Mouse (Mus musculus) testis, postnatal 14 days (tissue): ENCODE results near the gene Eef2kmt.

ENCODE experiments used
- DNase-seq: peaks from one replicate; pipeline ENCODE4 v3.0.0; 2021; ENCODE audit warnings: low spot score

Gene Eef2kmt

DNA sequence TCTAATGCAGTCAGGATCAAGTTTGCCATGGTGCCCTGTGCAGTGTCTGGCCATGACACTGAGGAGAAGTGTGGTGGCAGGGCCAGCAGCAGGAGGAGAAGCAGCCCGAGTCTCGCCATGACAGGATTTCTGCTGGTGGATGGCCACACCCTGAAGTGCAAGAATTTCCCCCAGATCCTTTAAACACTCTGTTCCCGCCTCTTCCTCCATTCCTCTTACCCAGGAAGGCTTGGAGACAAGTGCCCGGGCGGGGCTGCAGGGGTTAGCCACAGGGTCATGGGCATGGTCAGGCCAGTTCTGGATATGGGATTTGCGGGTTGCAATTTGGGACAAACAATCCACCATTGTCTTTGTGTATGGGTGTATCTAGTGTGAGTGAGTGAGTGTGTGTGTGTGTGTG lies 33.6 kb downstream of the Eef2kmt start, which contains the start of gene AU021092:
Gene AU021092, minus strand, starts transcription at position 160 of the 400 bp plus-strand sequence.
- no peak for DNase-seq

DNA sequence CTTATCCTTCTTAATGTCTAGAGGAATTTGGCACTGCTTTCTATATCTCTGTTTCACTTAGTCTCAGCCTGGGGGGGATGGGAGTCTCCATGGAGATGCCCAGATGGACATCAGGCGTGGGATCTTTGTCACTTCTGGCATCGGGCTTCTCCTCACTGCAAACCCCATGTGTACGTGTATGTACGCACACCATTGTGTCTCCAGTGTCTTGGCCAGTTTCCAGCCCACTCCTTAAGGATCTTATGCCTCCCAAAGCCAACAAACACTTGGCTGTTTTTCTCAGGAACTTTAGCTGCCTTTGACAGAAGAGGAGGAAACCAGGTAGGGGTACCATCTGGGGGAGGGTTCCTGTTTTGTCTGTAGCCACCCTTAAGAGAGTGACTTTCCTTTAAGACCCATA lies 34.4 kb downstream of the Eef2kmt start:
- no peak for DNase-seq

DNA sequence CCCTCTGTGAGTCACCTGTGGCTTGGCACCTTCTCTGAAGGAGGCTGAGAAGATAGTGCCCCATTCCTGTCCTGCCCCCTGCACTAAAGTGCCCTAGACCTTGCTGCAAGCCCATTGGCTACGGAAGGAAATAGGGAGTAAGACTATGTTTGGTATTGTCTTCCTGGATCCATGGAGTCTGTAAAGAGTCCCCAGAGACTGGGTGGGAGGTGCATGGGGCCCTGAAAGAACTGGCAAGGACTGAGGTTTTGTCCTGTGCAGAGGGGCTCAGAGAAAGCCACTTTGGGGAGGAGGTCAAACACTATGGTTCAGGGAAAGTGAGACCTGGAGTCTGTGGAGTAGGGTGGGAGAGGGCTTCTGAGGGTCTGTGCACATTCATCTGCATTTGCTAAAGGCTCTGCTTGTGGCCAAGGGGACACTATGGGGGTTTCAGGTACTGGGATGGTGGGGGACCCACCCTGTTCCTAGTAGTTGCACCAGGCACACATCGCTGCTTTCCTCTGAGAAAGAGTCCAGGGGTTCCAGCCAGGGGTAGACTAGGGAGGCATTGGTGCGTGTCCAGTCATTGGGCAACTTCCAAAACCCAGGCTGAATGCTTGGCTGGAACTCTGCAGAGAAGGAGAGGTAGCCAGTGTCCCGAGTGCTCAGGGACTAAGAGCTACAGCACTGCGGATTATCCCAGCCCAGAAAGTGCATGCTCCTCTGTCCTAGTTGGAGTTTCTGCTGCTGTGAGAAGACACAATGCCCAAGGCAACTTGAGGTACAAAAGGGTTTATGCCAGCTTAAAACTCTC lies 38.2 kb downstream of the Eef2kmt start:
- DNase-seq = no peak

GRCm38 (mm10) chr16:5216686-5217085 lies 39.1 kb downstream of the Eef2kmt start:
- DNase-seq = no peak

GRCm38 (mm10) chr16:5214126-5214525 lies 41.7 kb downstream of the Eef2kmt start:
- DNase-seq = no peak

DNA sequence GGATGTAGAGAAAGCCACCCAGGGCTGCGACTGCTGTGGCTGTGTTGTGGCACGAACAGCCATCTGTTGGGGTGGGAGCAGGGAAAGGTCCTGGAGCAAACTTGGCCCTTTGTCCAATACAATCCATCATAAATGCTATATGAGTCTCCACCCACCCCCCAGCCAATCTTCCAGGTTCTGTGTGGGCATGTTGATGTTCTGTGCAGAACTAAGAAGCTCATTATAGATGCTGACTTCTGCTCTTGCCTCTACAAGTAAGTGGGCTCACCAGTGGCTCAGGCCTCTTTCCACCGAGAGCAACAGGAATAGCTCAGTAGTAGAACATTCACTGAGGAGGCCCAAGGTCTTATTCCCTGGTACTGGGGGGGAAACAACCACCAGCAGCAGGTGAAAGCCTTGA lies 43.6 kb downstream of the Eef2kmt start:
- DNase-seq = no peak

GRCm38 (mm10) chr16:5210365-5210764 lies 45.4 kb downstream of the Eef2kmt start:
- DNase-seq = no peak

DNA sequence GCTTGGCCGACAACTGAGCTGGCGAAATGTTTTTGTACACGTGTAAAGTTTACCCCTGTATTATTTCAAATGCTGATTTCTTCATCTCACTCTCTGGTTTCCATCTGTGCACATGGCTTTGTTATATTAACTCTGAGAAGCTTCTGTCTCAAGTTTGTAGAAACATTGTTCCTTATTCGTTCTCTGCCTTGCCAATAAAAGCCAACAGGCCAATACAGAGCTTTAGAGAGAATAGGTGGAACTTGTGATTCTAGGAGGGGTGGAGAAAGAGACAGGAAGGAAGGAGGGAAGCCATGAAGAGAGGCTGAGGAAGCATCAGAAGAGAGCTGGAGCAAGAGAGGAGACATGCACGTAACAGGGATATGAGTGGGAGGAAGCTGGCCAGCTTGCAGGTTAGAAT lies 49.7 kb downstream of the Eef2kmt start:
- DNase-seq = no peak

DNA sequence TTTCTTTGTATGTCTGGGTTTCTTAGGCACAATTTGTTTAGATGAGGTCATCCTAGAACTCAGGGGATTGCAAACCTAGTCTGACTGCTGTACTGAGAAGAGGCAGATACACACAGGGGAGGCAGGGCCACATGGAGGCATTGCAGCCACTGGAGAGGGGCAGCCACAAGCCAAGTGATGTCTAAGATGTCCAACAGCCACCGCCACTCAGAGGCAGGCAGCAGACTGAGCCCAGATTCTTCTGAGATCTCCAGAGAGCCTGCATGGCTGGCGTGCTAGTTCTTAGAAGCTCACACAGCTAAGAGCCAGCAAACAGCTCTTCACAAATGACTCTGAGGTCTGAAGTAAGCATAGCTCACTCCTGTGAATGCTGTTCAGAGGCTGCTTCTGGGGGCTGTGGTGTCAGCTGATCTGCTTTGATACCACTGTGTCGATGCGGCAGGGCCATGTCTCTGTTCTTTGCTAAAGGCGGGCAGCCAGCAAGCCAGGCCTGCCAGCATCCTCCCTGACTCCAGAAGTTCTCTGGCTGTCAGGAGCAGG lies 50.3 kb downstream of the Eef2kmt start:
- no peak for DNase-seq

GRCm38 (mm10) chr16:5203668-5204433 lies 51.9 kb downstream of the Eef2kmt start, which contains the start of gene Nagpa:
TSS of gene Nagpa (minus strand) at chr16:5204012.
- peak; percentile 83 for DNase-seq

- peak; percentile 30 for DNase-seq
These were observed 52.6 kb downstream of the Eef2kmt start for GRCm38 (mm10) chr16:5203200-5203599.

DNA sequence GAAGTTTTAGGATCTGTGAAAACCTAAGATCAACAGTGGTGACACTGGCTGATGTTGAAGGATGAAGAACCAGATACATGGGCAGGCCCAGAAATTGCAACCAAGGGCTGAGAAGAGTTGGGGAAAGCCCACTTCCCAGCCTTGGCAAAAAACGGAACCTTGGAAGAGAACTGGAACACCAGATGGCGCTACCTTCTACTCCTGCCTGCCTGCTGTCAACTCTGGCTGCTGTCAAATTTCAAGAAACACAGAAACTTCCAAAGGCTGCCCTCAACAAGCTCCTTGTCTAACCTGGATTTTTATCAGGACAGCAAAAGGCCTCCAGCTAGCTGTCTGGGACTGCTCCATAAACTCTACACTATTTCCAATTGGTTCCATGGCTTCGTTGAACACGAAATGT lies 53.1 kb downstream of the Eef2kmt start:
- no peak for DNase-seq

- peak; percentile 27 for DNase-seq
These were observed 60.7 kb downstream of the Eef2kmt start for GRCm38 (mm10) chr16:5195080-5195479.
